Mouse (Mus musculus) G1E (cell line): ENCODE data around the gene Cby1. TPM values are rescaled to one million over a fixed set of nuclear protein-coding genes. Genes with fewer than 3 reads are reported as not detected.
"Not testable (repeated sequence)": the region's sequence is repeated elsewhere in the genome, so short reads cannot be mapped to it uniquely, and the experiment has no call there.

Experiments
- ATAC-seq: 2 replicates; pipeline ENCODE4 v1.8.0; 2016; ENCODE audit warnings: mild to moderate bottlenecking; ENCODE audit not compliant: insufficient number of reproducible peaks, poor library complexity, low FRiP score, severe bottlenecking; ENCODE audit errors: extremely low read depth
- DNase-seq: peaks from one replicate; pipeline ENCODE4 v3.0.0; 2012; ENCODE audit warnings: low spot score
- H3K27me3 ChIP-seq: 2 replicates; pipeline ENCODE4 v1.6.1; 2012; ENCODE audit warnings: mild to moderate bottlenecking, low read length, inconsistent platforms; ENCODE audit not compliant: insufficient read depth
- H3K36me3 ChIP-seq: replicated peaks from 2 replicates; pipeline ENCODE3; 2012; ENCODE audit warnings: mild to moderate bottlenecking, inconsistent platforms
- H3K4me1 ChIP-seq: 2 replicates; pipeline ENCODE4 v1.6.1; 2012; ENCODE audit warnings: low read depth, low read length, inconsistent platforms, mixed read lengths; ENCODE audit not compliant: insufficient read depth
- H3K4me3 ChIP-seq: 2 replicates; pipeline ENCODE4 v1.5.1; 2012; ENCODE audit warnings: low read depth, mild to moderate bottlenecking, inconsistent platforms, low read length, moderate library complexity, mixed read lengths
- H3K9me3 ChIP-seq: replicated peaks from 2 replicates; pipeline ENCODE4 v1.6.1; 2012; ENCODE audit warnings: inconsistent platforms
- CTCF ChIP-seq: IDR thresholded peaks from 2 replicates; pipeline ENCODE4 v1.5.1; 2012; ENCODE audit warnings: low read depth, low read length, inconsistent platforms, mixed read lengths
- GATA1 ChIP-seq: IDR thresholded peaks from 2 replicates; pipeline ENCODE4 v1.6.1; 2012; ENCODE audit warnings: borderline replicate concordance, low read length, inconsistent platforms, mixed read lengths
- GATA2 ChIP-seq: IDR thresholded peaks from 2 replicates; pipeline ENCODE4 v1.6.1; 2012; ENCODE audit warnings: low read depth, low read length, inconsistent platforms, borderline replicate concordance
- POLR2AphosphoS5 ChIP-seq: IDR thresholded peaks from 2 replicates; pipeline ENCODE4 v1.6.1; 2012; ENCODE audit warnings: low read depth, low read length, inconsistent platforms; ENCODE audit not compliant: insufficient replicate concordance
- TAL1 ChIP-seq: conservative IDR thresholded peaks from 2 replicates; pipeline ENCODE4 v1.6.1; 2012; ENCODE audit warnings: low read depth, low read length, inconsistent platforms, mixed read lengths
- polyA plus RNA-seq: library from polyadenylated mRNA; stranded (reverse); fragments of >175 nt; gene quantifications from 2 replicates; pipeline ENCODE4 v1.2.3, GENCODE M21; 2012
- total RNA-seq, 2 experiments: library from RNA; stranded (forward) in 1 of 2; stranded (reverse) in 1 of 2; fragments of 200-1000 nt in 1 of 2; fragments of >200 nt in 1 of 2; fragmentation: Nextera tagmentation in 1 of 2; gene quantifications; 2 replicates each; pipeline ENCODE4 v1.2.3; 2014 to 2017

The Cby1 gene
- total and polyA plus RNA-seq, 3 experiments, result 9.9 to 98.0 (median 44.7) TPM

DNA sequence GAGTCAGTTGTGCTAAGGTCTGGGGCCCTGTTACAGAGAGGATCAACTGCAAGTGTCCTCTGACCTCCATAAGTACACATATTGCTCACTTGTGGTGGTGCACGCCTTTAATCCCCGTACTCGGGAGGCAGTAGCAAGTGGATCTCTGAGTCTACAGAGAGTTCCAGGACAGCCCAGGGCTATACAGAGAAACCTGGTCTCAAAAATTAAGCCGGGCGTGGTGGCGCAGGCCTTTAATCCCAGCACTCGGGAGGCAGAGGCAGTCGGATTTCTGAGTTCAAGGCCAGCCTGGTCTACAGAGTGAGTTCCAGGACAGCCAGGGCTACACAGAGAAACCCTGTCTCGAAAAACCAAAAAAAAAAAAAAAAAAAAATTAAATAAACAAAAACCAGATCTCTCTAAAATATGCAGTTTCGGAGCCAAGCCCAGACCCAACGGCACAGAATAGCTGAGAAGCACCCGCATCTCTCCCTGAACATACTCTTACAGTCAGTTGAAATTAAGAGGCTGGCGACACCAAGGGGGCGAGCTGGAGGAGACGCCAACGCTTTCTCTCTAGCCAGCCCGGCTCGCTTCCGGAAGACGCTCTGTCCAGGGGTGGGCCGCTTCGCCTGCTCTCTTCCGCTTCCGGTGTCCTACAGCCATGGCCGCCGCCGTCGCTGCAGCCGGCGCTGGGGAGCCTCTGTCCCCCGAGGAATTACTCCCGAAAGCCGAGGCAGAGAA lies 11.4 kb downstream of the Cby1 start, which contains the start of gene Tomm22:
Gene Tomm22, plus strand, starts transcription at position 613 of the 723 bp plus-strand sequence.
- no peaks in the 10 kb centered on the region for H3K27me3 ChIP-seq
- H3K36me3 ChIP-seq, result peaks cover 71% of the 10 kb centered on the region
- TF ChIP-seq POLR2AphosphoS5 (no peak), GATA1 (no peak), TAL1 (no peak), CTCF (no peak), GATA2 (no peak)
- no peaks in the 10 kb centered on the region for H3K9me3 ChIP-seq
- peaks cover 32% of the 10 kb centered on the region for H3K4me1 ChIP-seq
- DNase-seq (peak; percentile 87), ATAC-seq (peak; percentile 78)
- peak within 1 kb of the TSS; percentile 90 for H3K4me3 ChIP-seq

DNA sequence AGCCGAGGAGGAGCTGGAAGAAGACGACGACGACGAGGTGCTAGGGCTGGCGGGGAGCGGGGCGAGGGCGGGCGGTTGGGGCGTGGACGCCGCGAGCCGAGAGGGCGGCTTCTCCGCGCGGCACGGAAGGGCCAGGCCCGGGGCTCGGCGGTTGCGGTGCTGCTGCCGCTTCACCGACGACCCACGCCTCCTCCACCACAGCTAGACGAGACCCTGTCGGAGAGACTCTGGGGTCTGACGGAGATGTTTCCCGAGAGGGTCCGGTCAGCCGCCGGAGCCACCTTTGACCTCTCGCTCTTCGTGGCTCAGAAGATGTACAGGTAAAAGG lies 11.9 kb downstream of the Cby1 start:
- H3K36me3 ChIP-seq, result peaks cover 70% of the 10 kb centered on the region
- ATAC-seq, result no peak

GRCm38 (mm10) chr15:79671828-79672348 lies 12.9 kb downstream of the Cby1 start:
- Histone ChIP-seq H3K4me3 (peak overlapping the region; percentile 90), H3K4me1 (peaks cover 31% of the 10 kb centered on the region), H3K36me3 (peaks cover 70% of the 10 kb centered on the region)
- not testable (repeated sequence) for DNase-seq, H3K9me3 ChIP-seq, ATAC-seq, H3K27me3 ChIP-seq

More for the DNA sequence above, 11.9 kb downstream of the Cby1 start:
- TF ChIP-seq GATA1, result no peak
- TF ChIP-seq POLR2AphosphoS5, result no peak
- TF ChIP-seq CTCF, result no peak
- no peak for TF ChIP-seq TAL1
- no peak for TF ChIP-seq GATA2
- no peak for DNase-seq
- H3K9me3 ChIP-seq, result no peaks in the 10 kb centered on the region
- peaks cover 35% of the 10 kb centered on the region for H3K4me1 ChIP-seq
- H3K27me3 ChIP-seq, result no peaks in the 10 kb centered on the region
- H3K4me3 ChIP-seq, result peak overlapping the region; percentile 90

DNA sequence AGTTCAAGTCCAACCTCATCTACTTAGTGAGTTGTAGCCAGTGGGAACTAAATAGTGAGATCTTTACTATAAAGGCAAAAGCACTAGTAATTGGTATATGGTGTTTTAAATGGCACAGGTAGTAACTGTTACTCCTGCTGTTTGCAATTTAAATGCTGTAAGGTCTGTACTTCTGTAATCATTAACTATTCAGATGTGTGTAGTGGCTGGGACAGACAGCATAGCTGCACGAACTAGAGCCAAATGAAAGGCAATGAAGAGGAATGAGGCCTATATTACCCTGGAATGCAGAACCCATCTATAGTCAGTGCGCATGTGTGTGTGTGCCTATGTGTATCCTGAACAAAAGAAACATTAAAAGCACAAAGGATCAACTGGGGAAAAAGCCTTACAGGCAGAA lies 18.9 kb downstream of the Cby1 start:
- no peak overlapping the region for H3K4me3 ChIP-seq
- H3K4me1 ChIP-seq, result peaks cover 49% of the 10 kb centered on the region
- ATAC-seq (no peak), DNase-seq (no peak)
- no peaks in the 10 kb centered on the region for H3K9me3 ChIP-seq
- H3K36me3 ChIP-seq, result peaks cover 90% of the 10 kb centered on the region
- TF ChIP-seq GATA2 (no peak), CTCF (no peak)
- H3K27me3 ChIP-seq, result no peaks in the 10 kb centered on the region

DNA sequence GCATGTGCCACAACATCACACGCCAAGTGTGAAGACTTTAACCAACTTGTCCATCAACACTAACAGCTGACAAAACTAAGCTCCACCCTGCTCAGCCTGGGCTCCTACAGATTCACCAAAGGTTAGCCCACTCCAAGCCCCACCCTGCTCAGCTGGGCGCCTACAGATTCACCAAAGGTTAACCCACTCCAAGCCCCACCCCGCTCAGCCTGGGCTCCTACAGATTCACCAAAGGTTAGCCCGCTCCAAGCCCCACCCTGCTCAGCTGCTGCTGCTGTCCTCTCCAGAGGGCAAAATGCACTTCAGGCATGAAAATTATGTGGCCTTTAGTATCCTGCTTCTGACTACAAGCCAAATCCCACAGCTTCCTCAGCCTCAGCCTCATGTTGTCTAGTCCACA lies 23.0 kb downstream of the Cby1 start:
- peaks cover 85% of the 10 kb centered on the region for H3K36me3 ChIP-seq
- H3K27me3 ChIP-seq, result no peaks in the 10 kb centered on the region
- ATAC-seq (no peak), DNase-seq (no peak)
- H3K4me1 ChIP-seq, result peaks cover 73% of the 10 kb centered on the region
- TF ChIP-seq GATA2, result no peak
- TF ChIP-seq CTCF, result no peak
- no peak for TF ChIP-seq GATA1
- no peak for TF ChIP-seq TAL1
- TF ChIP-seq POLR2AphosphoS5, result no peak
- peak overlapping the region; percentile 10; the same call in 1 of the 2 replicates for H3K4me3 ChIP-seq
- no peaks in the 10 kb centered on the region for H3K9me3 ChIP-seq

- H3K27me3 ChIP-seq, result no peaks in the 10 kb centered on the region
- H3K4me1 ChIP-seq, result peaks cover 68% of the 10 kb centered on the region
- H3K9me3 ChIP-seq, result no peaks in the 10 kb centered on the region
- TF ChIP-seq POLR2AphosphoS5, result no peak
- TF ChIP-seq CTCF, result no peak
- TF ChIP-seq TAL1, result no peak
- TF ChIP-seq GATA2, result no peak
- no peak for TF ChIP-seq GATA1
- no peak for ATAC-seq
- peak overlapping the region; percentile 53; the same call in 1 of the 2 replicates for H3K4me3 ChIP-seq
- H3K36me3 ChIP-seq, result peaks cover 74% of the 10 kb centered on the region
- no peak for DNase-seq
Measured at GRCm38 (mm10) chr15:79683146-79683545, 24.1 kb downstream of the Cby1 start.
